Mouse (Mus musculus): ENCODE data around the gene Supt3. TPM values are rescaled to one million over a fixed set of nuclear protein-coding genes. Genes with fewer than 3 reads are reported as not detected.

Gene Supt3
- polyA plus RNA-seq, 1 experiment, result 6.4 TPM

GRCm38 (mm10) chr17:45028441-45028840, 251.5 kb downstream of the Supt3 start:
- TF ChIP-seq POLR2A (IDR thresholded peaks at IDR 0.05; ENCODE audit: low read depth, low read length), result no peak
- no peak for TF ChIP-seq CTCF (conservative IDR thresholded peaks at IDR 0.05; ENCODE audit: insufficient read depth, insufficient read length, low read depth, low read length)
- 30% methylated on average over 3 of the region's 3 CpGs for WGBS

GRCm38 (mm10) chr17:45029106-45029505, 252.2 kb downstream of the Supt3 start:
- DNase-seq, result no peak

More at GRCm38 (mm10) chr17:45028441-45028840, 251.5 kb downstream of the Supt3 start:
- H3K4me3 ChIP-seq (ENCODE audit: insufficient read depth, low read depth, low read length), result no peak overlapping the region
- peak; percentile 68 for DNase-seq
- H3K27ac ChIP-seq (ENCODE audit: insufficient read depth, low read depth, low read length), result no peak overlapping the region
- H3K27me3 ChIP-seq (replicated peaks; ENCODE audit: control insufficient read depth, insufficient read depth, low read length), result no peaks in the 10 kb centered on the region
- peaks cover 4% of the 10 kb centered on the region; the same call in 1 of the 2 replicates for H3K4me1 ChIP-seq (ENCODE audit: control insufficient read depth, insufficient read depth, low read length)
- H3K36me3 ChIP-seq (ENCODE audit: control insufficient read depth, insufficient read depth, low read length), result no peaks in the 10 kb centered on the region

GRCm38 (mm10) chr17:45032209-45032608, 255.3 kb downstream of the Supt3 start:
- Histone ChIP-seq H3K27ac (ENCODE audit: insufficient read depth, low read depth, low read length) (no peak overlapping the region), H3K4me1 (ENCODE audit: control insufficient read depth, insufficient read depth, low read length) (peaks cover 4% of the 10 kb centered on the region; the same call in 1 of the 2 replicates), H3K36me3 (ENCODE audit: control insufficient read depth, insufficient read depth, low read length) (no peaks in the 10 kb centered on the region), H3K27me3 (replicated peaks; ENCODE audit: control insufficient read depth, insufficient read depth, low read length) (no peaks in the 10 kb centered on the region), H3K4me3 (ENCODE audit: insufficient read depth, low read depth, low read length) (no peak overlapping the region)
- 86% methylated on average over 6 of the region's 6 CpGs for WGBS
- TF ChIP-seq CTCF (conservative IDR thresholded peaks at IDR 0.05; ENCODE audit: insufficient read depth, insufficient read length, low read depth, low read length) (no peak), POLR2A (IDR thresholded peaks at IDR 0.05; ENCODE audit: low read depth, low read length) (no peak)
- no peak for DNase-seq

More at GRCm38 (mm10) chr17:45029106-45029505, 252.2 kb downstream of the Supt3 start:
- no peak for TF ChIP-seq CTCF (conservative IDR thresholded peaks at IDR 0.05; ENCODE audit: insufficient read depth, insufficient read length, low read depth, low read length)
- no peak for TF ChIP-seq POLR2A (IDR thresholded peaks at IDR 0.05; ENCODE audit: low read depth, low read length)
- H3K4me3 ChIP-seq (ENCODE audit: insufficient read depth, low read depth, low read length), result no peak overlapping the region
- no peaks in the 10 kb centered on the region for H3K36me3 ChIP-seq (ENCODE audit: control insufficient read depth, insufficient read depth, low read length)
- no peak overlapping the region for H3K27ac ChIP-seq (ENCODE audit: insufficient read depth, low read depth, low read length)
- peaks cover 4% of the 10 kb centered on the region; the same call in 1 of the 2 replicates for H3K4me1 ChIP-seq (ENCODE audit: control insufficient read depth, insufficient read depth, low read length)
- no peaks in the 10 kb centered on the region for H3K27me3 ChIP-seq (replicated peaks; ENCODE audit: control insufficient read depth, insufficient read depth, low read length)
- 91% methylated on average over 1 of the region's 1 CpGs for WGBS

- no peak overlapping the region for H3K27ac ChIP-seq (ENCODE audit: insufficient read depth, low read depth, low read length)
- DNase-seq, result no peak
- no peak overlapping the region for H3K4me3 ChIP-seq (ENCODE audit: insufficient read depth, low read depth, low read length)
- WGBS, result 64% methylated on average over 7 of the region's 7 CpGs
- H3K36me3 ChIP-seq (ENCODE audit: control insufficient read depth, insufficient read depth, low read length), result no peaks in the 10 kb centered on the region
- no peaks in the 10 kb centered on the region for H3K27me3 ChIP-seq (replicated peaks; ENCODE audit: control insufficient read depth, insufficient read depth, low read length)
- no peak for TF ChIP-seq CTCF (conservative IDR thresholded peaks at IDR 0.05; ENCODE audit: insufficient read depth, insufficient read length, low read depth, low read length)
- no peak for TF ChIP-seq POLR2A (IDR thresholded peaks at IDR 0.05; ENCODE audit: low read depth, low read length)
- peaks cover 4% of the 10 kb centered on the region; the same call in 1 of the 2 replicates for H3K4me1 ChIP-seq (ENCODE audit: control insufficient read depth, insufficient read depth, low read length)
Measured at GRCm38 (mm10) chr17:45033617-45034016, 256.7 kb downstream of the Supt3 start.

GRCm38 (mm10) chr17:45041084-45041483, 264.1 kb downstream of the Supt3 start:
- Histone ChIP-seq H3K36me3 (ENCODE audit: control insufficient read depth, insufficient read depth, low read length) (no peaks in the 10 kb centered on the region), H3K4me3 (ENCODE audit: insufficient read depth, low read depth, low read length) (no peak overlapping the region), H3K27ac (ENCODE audit: insufficient read depth, low read depth, low read length) (no peak overlapping the region), H3K27me3 (replicated peaks; ENCODE audit: control insufficient read depth, insufficient read depth, low read length) (no peaks in the 10 kb centered on the region), H3K4me1 (ENCODE audit: control insufficient read depth, insufficient read depth, low read length) (no peaks in the 10 kb centered on the region)
- WGBS, result 77% methylated on average over 2 of the region's 2 CpGs
- no peak for DNase-seq
- TF ChIP-seq CTCF (conservative IDR thresholded peaks at IDR 0.05; ENCODE audit: insufficient read depth, insufficient read length, low read depth, low read length) (no peak; the same call in 1 of the 2 replicates), POLR2A (IDR thresholded peaks at IDR 0.05; ENCODE audit: low read depth, low read length) (no peak)

GRCm38 (mm10) chr17:45045804-45046203, 268.9 kb downstream of the Supt3 start:
- Histone ChIP-seq H3K36me3 (ENCODE audit: control insufficient read depth, insufficient read depth, low read length) (no peaks in the 10 kb centered on the region), H3K4me1 (ENCODE audit: control insufficient read depth, insufficient read depth, low read length) (no peaks in the 10 kb centered on the region), H3K27ac (ENCODE audit: insufficient read depth, low read depth, low read length) (no peak overlapping the region), H3K27me3 (replicated peaks; ENCODE audit: control insufficient read depth, insufficient read depth, low read length) (no peaks in the 10 kb centered on the region), H3K4me3 (ENCODE audit: insufficient read depth, low read depth, low read length) (no peak overlapping the region)
- no peak for TF ChIP-seq POLR2A (IDR thresholded peaks at IDR 0.05; ENCODE audit: low read depth, low read length)
- TF ChIP-seq CTCF (conservative IDR thresholded peaks at IDR 0.05; ENCODE audit: insufficient read depth, insufficient read length, low read depth, low read length), result peak; percentile 50
- no peak for DNase-seq

- 95% methylated on average over 3 of the region's 3 CpGs for WGBS
- Histone ChIP-seq H3K36me3 (ENCODE audit: control insufficient read depth, insufficient read depth, low read length) (no peaks in the 10 kb centered on the region), H3K27me3 (replicated peaks; ENCODE audit: control insufficient read depth, insufficient read depth, low read length) (no peaks in the 10 kb centered on the region), H3K27ac (ENCODE audit: insufficient read depth, low read depth, low read length) (no peak overlapping the region), H3K4me1 (ENCODE audit: control insufficient read depth, insufficient read depth, low read length) (no peaks in the 10 kb centered on the region), H3K4me3 (ENCODE audit: insufficient read depth, low read depth, low read length) (no peak overlapping the region)
- TF ChIP-seq CTCF (conservative IDR thresholded peaks at IDR 0.05; ENCODE audit: insufficient read depth, insufficient read length, low read depth, low read length), result peak; percentile 39; the same call in 1 of the 2 replicates
- no peak for TF ChIP-seq POLR2A (IDR thresholded peaks at IDR 0.05; ENCODE audit: low read depth, low read length)
- no peak for DNase-seq
Measured at GRCm38 (mm10) chr17:45046583-45046982, 269.6 kb downstream of the Supt3 start.

Measured in kidney, adult 2 months (tissue).